Mouse (Mus musculus): ENCODE results near the gene Tanc2. TPM values are rescaled to one million over a fixed set of nuclear protein-coding genes. Genes with fewer than 3 reads are reported as not detected.

Tanc2 gene
- total and polyA plus RNA-seq, 3 experiments, result 0.04 to 0.18 TPM; not detected in 1

DNA sequence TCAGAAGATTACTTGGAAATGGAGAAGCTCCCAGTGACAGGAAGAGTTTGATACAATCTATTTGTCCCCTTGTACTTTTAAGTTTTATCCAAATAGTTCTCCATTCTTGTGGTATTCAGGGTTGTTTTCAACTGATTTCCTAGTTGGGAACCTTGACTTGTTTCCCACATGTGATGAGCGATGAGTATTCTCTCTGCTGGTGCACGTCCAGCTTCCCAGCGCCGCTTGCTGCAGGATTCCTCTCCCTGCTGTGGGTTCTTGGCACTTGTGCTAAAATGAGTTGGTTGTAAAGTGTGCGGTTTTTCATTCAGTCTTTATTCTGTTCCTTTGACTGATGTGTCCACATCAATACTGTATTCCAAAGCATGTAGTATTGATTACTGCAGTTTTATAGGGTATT, 217.3 kb downstream of the Tanc2 start:
- no peak for DNase-seq (ENCODE audit: low read depth, low spot score)
- Histone ChIP-seq H3K27me3 (ENCODE audit: control insufficient read depth in 1 of 2, insufficient read depth in 2 of 2, low read length in 2 of 2) (peaks cover 10 to 50% of the 10 kb centered on the region in 2 experiments), H3K27ac (ENCODE audit: control insufficient read depth, low read depth, low read length) (no peak overlapping the region), H3K9ac (ENCODE audit: control insufficient read depth, low read depth, low read length, poor library complexity, severe bottlenecking) (no peak overlapping the region), H3K79me2 (ENCODE audit: control insufficient read depth, insufficient read depth, low read length, poor library complexity) (no peaks in the 10 kb centered on the region), H3K9me3 (replicated peaks; ENCODE audit: insufficient read depth, low read length) (no peaks in the 10 kb centered on the region), H3K36me3 (ENCODE audit: control insufficient read depth in 1 of 2, insufficient read depth in 2 of 2, low read length in 2 of 2) (no peaks in the 10 kb centered on the region), H3K4me1 (ENCODE audit: control insufficient read depth in 1 of 2, insufficient read depth in 2 of 2, low read length in 2 of 2) (no peaks in the 10 kb centered on the region), H3K4me3 (ENCODE audit: control insufficient read depth in 1 of 2, insufficient read depth in 1 of 2, low read depth in 2 of 2, low read length in 2 of 2) (no peak overlapping the region)
- no peak for TF ChIP-seq TAL1 (IDR thresholded peaks at IDR 0.05; ENCODE audit: low read length)
- no peak for TF ChIP-seq MYB (IDR thresholded peaks at IDR 0.05; ENCODE audit: low read depth, low read length)
- no peak for TF ChIP-seq MAZ (IDR thresholded peaks at IDR 0.05; ENCODE audit: low read depth, low read length)
- TF ChIP-seq MXI1 (IDR thresholded peaks at IDR 0.05; ENCODE audit: low read depth, low read length), result no peak
- no peak for TF ChIP-seq ZMIZ1 (IDR thresholded peaks at IDR 0.05; ENCODE audit: low read depth, low read length)
- TF ChIP-seq ZC3H11A (IDR thresholded peaks at IDR 0.05; ENCODE audit: low read depth, low read length), result no peak
- TF ChIP-seq NELFE (IDR thresholded peaks at IDR 0.05; ENCODE audit: low read depth, low read length), result no peak
- no peak for TF ChIP-seq GABPA (IDR thresholded peaks at IDR 0.05; ENCODE audit: low read depth, low read length)
- no peak for TF ChIP-seq EP300 (IDR thresholded peaks at IDR 0.05; ENCODE audit: low read depth in 1 of 2, low read length in 2 of 2)

DNA sequence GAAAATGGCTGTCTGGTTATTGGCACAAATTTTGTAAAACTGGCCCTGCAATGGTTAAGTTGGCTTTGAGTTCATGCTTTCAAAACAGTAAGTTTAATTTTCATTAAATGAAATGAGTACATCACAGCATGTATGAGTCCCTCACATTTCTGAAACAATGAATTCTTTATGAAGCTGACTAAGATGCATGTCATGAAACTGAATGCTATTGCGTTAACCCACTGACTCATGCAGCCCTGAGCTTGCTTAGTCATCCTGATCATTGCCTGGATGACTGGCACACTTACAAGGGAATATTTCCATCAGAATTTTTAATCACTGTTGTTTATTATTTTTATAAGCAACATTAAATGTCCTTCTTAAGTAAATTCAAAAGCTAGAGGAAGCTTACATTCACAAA, 233.5 kb downstream of the Tanc2 start:
- no peak overlapping the region for H3K9ac ChIP-seq (ENCODE audit: control insufficient read depth, low read depth, low read length, poor library complexity, severe bottlenecking)
- peaks cover 11 to 49% of the 10 kb centered on the region in 2 experiments for H3K27me3 ChIP-seq (ENCODE audit: control insufficient read depth in 1 of 2, insufficient read depth in 2 of 2, low read length in 2 of 2)
- H3K4me1 ChIP-seq (ENCODE audit: control insufficient read depth in 1 of 2, insufficient read depth in 2 of 2, low read length in 2 of 2), result no peaks in the 10 kb centered on the region
- no peaks in the 10 kb centered on the region for H3K9me3 ChIP-seq (replicated peaks; ENCODE audit: insufficient read depth, low read length)
- no peak for TF ChIP-seq JUND (IDR thresholded peaks at IDR 0.05; ENCODE audit: low read depth, low read length)
- no peak for TF ChIP-seq EP300 (IDR thresholded peaks at IDR 0.05; ENCODE audit: low read depth in 1 of 2, low read length in 2 of 2)
- TF ChIP-seq NELFE (IDR thresholded peaks at IDR 0.05; ENCODE audit: low read depth, low read length), result no peak
- no peak for TF ChIP-seq TCF12 (IDR thresholded peaks at IDR 0.05; ENCODE audit: low read depth, low read length)
- no peak for TF ChIP-seq ETS1 (IDR thresholded peaks at IDR 0.05; ENCODE audit: low read depth, low read length)
- no peak for TF ChIP-seq UBTF (IDR thresholded peaks at IDR 0.05; ENCODE audit: borderline replicate concordance, insufficient read depth, low read depth, low read length)
- no peak for TF ChIP-seq MAZ (IDR thresholded peaks at IDR 0.05; ENCODE audit: low read depth, low read length)
- no peak for TF ChIP-seq TBP (IDR thresholded peaks at IDR 0.05; ENCODE audit: low read depth, low read length)
- TF ChIP-seq KAT2A (conservative IDR thresholded peaks at IDR 0.05; ENCODE audit: low read depth, low read length), result no peak
- TF ChIP-seq ZKSCAN1 (IDR thresholded peaks at IDR 0.05; ENCODE audit: low read depth, low read length), result no peak
- no peak overlapping the region for H3K27ac ChIP-seq (ENCODE audit: control insufficient read depth, low read depth, low read length)
- H3K79me2 ChIP-seq (ENCODE audit: control insufficient read depth, insufficient read depth, low read length, poor library complexity), result no peaks in the 10 kb centered on the region
- H3K36me3 ChIP-seq (ENCODE audit: control insufficient read depth in 1 of 2, insufficient read depth in 2 of 2, low read length in 2 of 2), result no peaks in the 10 kb centered on the region
- H3K4me3 ChIP-seq (ENCODE audit: control insufficient read depth in 1 of 2, insufficient read depth in 1 of 2, low read depth in 2 of 2, low read length in 2 of 2), result no peak overlapping the region
- DNase-seq (ENCODE audit: low read depth, low spot score), result peak; percentile 28

Data from MEL (cell line).